Mouse (Mus musculus): ENCODE data around the gene Nudt15. TPM values are rescaled to one million over a fixed set of nuclear protein-coding genes. Genes with fewer than 3 reads are reported as not detected.
"Not testable (repeated sequence)": the region's sequence is repeated elsewhere in the genome, so short reads cannot be mapped to it uniquely, and the experiment has no call there.

Nudt15 gene
- 5.4 and 6.8 TPM in 2 replicates for polyA plus RNA-seq (2014; fragmentation: Nextera tagmentation; extraction: Ambion mirVana)

- 90% methylated on average over 3 of the region's 3 CpGs for WGBS
- no peaks in the 10 kb centered on the region for H3K36me3 ChIP-seq (ENCODE audit: control insufficient read depth, insufficient read depth, low read length)
- no peak for ATAC-seq (ENCODE audit: insufficient number of reproducible peaks, insufficient read depth, low FRiP score, low read depth)
- no peak within 1 kb of the TSS for H3K9ac ChIP-seq (replicated peaks; ENCODE audit: low read depth, low read length)
- no peak within 1 kb of the TSS for H3K4me2 ChIP-seq (replicated peaks; ENCODE audit: low read depth, low read length)
- H3K27me3 ChIP-seq (ENCODE audit: control insufficient read depth, insufficient read depth, low read length): no peaks in the 10 kb centered on the region
- H3K9me3 ChIP-seq (ENCODE audit: control insufficient read depth, low read depth, low read length): no peaks in the 10 kb centered on the region
- no peak within 1 kb of the TSS for H3K4me3 ChIP-seq (ENCODE audit: low read depth, low read length)
- no peaks in the 10 kb centered on the region for H3K4me1 ChIP-seq (ENCODE audit: control insufficient read depth, insufficient read depth, low read length)
- H3K27ac ChIP-seq (ENCODE audit: low read length): no peak within 1 kb of the TSS
These were observed at the start of gene Nudt15 for GRCm38 (mm10) chr14:73548051-73548450. Nudt15 (minus strand) TSS chr14:73548242.

- H3K4me3 ChIP-seq (ENCODE audit: low read depth, low read length): no peak overlapping the region
- ATAC-seq (ENCODE audit: insufficient number of reproducible peaks, insufficient read depth, low FRiP score, low read depth): no peak
- 96% methylated on average over 1 of the region's 1 CpGs for WGBS
These were observed 44.1 kb upstream of the Nudt15 start for GRCm38 (mm10) chr14:73592166-73592565.

GRCm38 (mm10) chr14:73588080-73588479 lies 40.0 kb upstream of the Nudt15 start:
- Histone ChIP-seq H3K27ac (ENCODE audit: low read length) (no peak overlapping the region), H3K4me3 (ENCODE audit: low read depth, low read length) (no peak overlapping the region), H3K27me3 (ENCODE audit: control insufficient read depth, insufficient read depth, low read length) (no peaks in the 10 kb centered on the region), H3K9me3 (ENCODE audit: control insufficient read depth, low read depth, low read length) (no peaks in the 10 kb centered on the region), H3K4me2 (replicated peaks; ENCODE audit: low read depth, low read length) (no peak overlapping the region), H3K9ac (replicated peaks; ENCODE audit: low read depth, low read length) (no peak overlapping the region), H3K4me1 (ENCODE audit: control insufficient read depth, insufficient read depth, low read length) (no peaks in the 10 kb centered on the region), H3K36me3 (ENCODE audit: control insufficient read depth, insufficient read depth, low read length) (peaks cover 21% of the 10 kb centered on the region; the same call in 1 of the 2 replicates)
- 85% methylated on average over 1 of the region's 1 CpGs for WGBS
- ATAC-seq (ENCODE audit: insufficient number of reproducible peaks, insufficient read depth, low FRiP score, low read depth): no peak

More at GRCm38 (mm10) chr14:73592166-73592565, 44.1 kb upstream of the Nudt15 start:
- no peak overlapping the region for H3K27ac ChIP-seq (ENCODE audit: low read length)
- H3K4me2 ChIP-seq (replicated peaks; ENCODE audit: low read depth, low read length): no peak overlapping the region
- no peaks in the 10 kb centered on the region for H3K27me3 ChIP-seq (ENCODE audit: control insufficient read depth, insufficient read depth, low read length)
- H3K9me3 ChIP-seq (ENCODE audit: control insufficient read depth, low read depth, low read length): no peaks in the 10 kb centered on the region
- no peak overlapping the region for H3K9ac ChIP-seq (replicated peaks; ENCODE audit: low read depth, low read length)
- peaks cover 27% of the 10 kb centered on the region; the same call in 1 of the 2 replicates for H3K36me3 ChIP-seq (ENCODE audit: control insufficient read depth, insufficient read depth, low read length)
- no peaks in the 10 kb centered on the region for H3K4me1 ChIP-seq (ENCODE audit: control insufficient read depth, insufficient read depth, low read length)

GRCm38 (mm10) chr14:73576336-73576735 lies 28.3 kb upstream of the Nudt15 start:
- H3K27me3 ChIP-seq (ENCODE audit: control insufficient read depth, insufficient read depth, low read length): no peaks in the 10 kb centered on the region
- no peak overlapping the region for H3K4me3 ChIP-seq (ENCODE audit: low read depth, low read length)
- peaks cover 8% of the 10 kb centered on the region; the same call in 1 of the 2 replicates for H3K36me3 ChIP-seq (ENCODE audit: control insufficient read depth, insufficient read depth, low read length)
- no peaks in the 10 kb centered on the region for H3K4me1 ChIP-seq (ENCODE audit: control insufficient read depth, insufficient read depth, low read length)
- no peak for ATAC-seq (ENCODE audit: insufficient number of reproducible peaks, insufficient read depth, low FRiP score, low read depth)
- H3K27ac ChIP-seq (ENCODE audit: low read length): no peak overlapping the region
- H3K9me3 ChIP-seq (ENCODE audit: control insufficient read depth, low read depth, low read length): no peaks in the 10 kb centered on the region
- H3K9ac ChIP-seq (replicated peaks; ENCODE audit: low read depth, low read length): no peak overlapping the region
- H3K4me2 ChIP-seq (replicated peaks; ENCODE audit: low read depth, low read length): no peak overlapping the region

GRCm38 (mm10) chr14:73574053-73574452 lies 26.0 kb upstream of the Nudt15 start:
- H3K4me2 ChIP-seq (replicated peaks; ENCODE audit: low read depth, low read length): no peak overlapping the region
- 93% methylated on average over 5 of the region's 5 CpGs for WGBS
- no peak overlapping the region for H3K9ac ChIP-seq (replicated peaks; ENCODE audit: low read depth, low read length)
- H3K9me3 ChIP-seq (ENCODE audit: control insufficient read depth, low read depth, low read length): no peaks in the 10 kb centered on the region
- no peak for ATAC-seq (ENCODE audit: insufficient number of reproducible peaks, insufficient read depth, low FRiP score, low read depth)
- H3K27me3 ChIP-seq (ENCODE audit: control insufficient read depth, insufficient read depth, low read length): no peaks in the 10 kb centered on the region
- no peak overlapping the region for H3K27ac ChIP-seq (ENCODE audit: low read length)
- H3K4me1 ChIP-seq (ENCODE audit: control insufficient read depth, insufficient read depth, low read length): no peaks in the 10 kb centered on the region
- no peak overlapping the region for H3K4me3 ChIP-seq (ENCODE audit: low read depth, low read length)
- H3K36me3 ChIP-seq (ENCODE audit: control insufficient read depth, insufficient read depth, low read length): peaks cover 8% of the 10 kb centered on the region; the same call in 1 of the 2 replicates

GRCm38 (mm10) chr14:73571143-73571542 lies 23.1 kb upstream of the Nudt15 start:
- 79% methylated on average over 4 of the region's 4 CpGs for WGBS
- no peak for ATAC-seq (ENCODE audit: insufficient number of reproducible peaks, insufficient read depth, low FRiP score, low read depth)
- peaks cover 7% of the 10 kb centered on the region; the same call in 1 of the 2 replicates for H3K36me3 ChIP-seq (ENCODE audit: control insufficient read depth, insufficient read depth, low read length)

GRCm38 (mm10) chr14:73569831-73570230 lies 21.8 kb upstream of the Nudt15 start:
- H3K27me3 ChIP-seq (ENCODE audit: control insufficient read depth, insufficient read depth, low read length); H3K27ac ChIP-seq (ENCODE audit: low read length); H3K4me2 ChIP-seq (replicated peaks; ENCODE audit: low read depth, low read length); H3K9ac ChIP-seq (replicated peaks; ENCODE audit: low read depth, low read length); H3K4me3 ChIP-seq (ENCODE audit: low read depth, low read length); H3K4me1 ChIP-seq (ENCODE audit: control insufficient read depth, insufficient read depth, low read length); H3K9me3 ChIP-seq (ENCODE audit: control insufficient read depth, low read depth, low read length); ATAC-seq (ENCODE audit: insufficient number of reproducible peaks, insufficient read depth, low FRiP score, low read depth); H3K36me3 ChIP-seq (ENCODE audit: control insufficient read depth, insufficient read depth, low read length): not testable (repeated sequence)
- WGBS: 91% methylated on average over 4 of the region's 4 CpGs

More at GRCm38 (mm10) chr14:73571143-73571542, 23.1 kb upstream of the Nudt15 start:
- no peak overlapping the region for H3K9ac ChIP-seq (replicated peaks; ENCODE audit: low read depth, low read length)
- no peak overlapping the region for H3K27ac ChIP-seq (ENCODE audit: low read length)
- H3K4me3 ChIP-seq (ENCODE audit: low read depth, low read length): no peak overlapping the region
- H3K9me3 ChIP-seq (ENCODE audit: control insufficient read depth, low read depth, low read length): no peaks in the 10 kb centered on the region
- no peaks in the 10 kb centered on the region for H3K27me3 ChIP-seq (ENCODE audit: control insufficient read depth, insufficient read depth, low read length)
- H3K4me1 ChIP-seq (ENCODE audit: control insufficient read depth, insufficient read depth, low read length): no peaks in the 10 kb centered on the region
- no peak overlapping the region for H3K4me2 ChIP-seq (replicated peaks; ENCODE audit: low read depth, low read length)

- peak overlapping the region; percentile 49 for H3K27ac ChIP-seq (ENCODE audit: low read length)
- no peaks in the 10 kb centered on the region for H3K27me3 ChIP-seq (ENCODE audit: control insufficient read depth, insufficient read depth, low read length)
- H3K36me3 ChIP-seq (ENCODE audit: control insufficient read depth, insufficient read depth, low read length): 0 out of 2 replicates have a peak, but pooled peaks cover 3% of the 10 kb centered on the region
- peak overlapping the region; percentile 83 for H3K9ac ChIP-seq (replicated peaks; ENCODE audit: low read depth, low read length)
- H3K4me3 ChIP-seq (ENCODE audit: low read depth, low read length): peak overlapping the region; percentile 99
- peak overlapping the region; percentile 77 for H3K4me2 ChIP-seq (replicated peaks; ENCODE audit: low read depth, low read length)
- ATAC-seq (ENCODE audit: insufficient number of reproducible peaks, insufficient read depth, low FRiP score, low read depth): no peak; the same call in 1 of the 2 replicates
- no peaks in the 10 kb centered on the region for H3K9me3 ChIP-seq (ENCODE audit: control insufficient read depth, low read depth, low read length)
- peaks cover 4% of the 10 kb centered on the region; the same call in 1 of the 2 replicates for H3K4me1 ChIP-seq (ENCODE audit: control insufficient read depth, insufficient read depth, low read length)
- WGBS: 1% methylated on average over 10 of the region's 10 CpGs
These were observed 5.2 kb upstream of the Nudt15 start for GRCm38 (mm10) chr14:73553122-73553696.
